In genomic region chr12:111916514-111917217, GRCm38 (mm10) we compare ENCODE assay signal across 11 mouse cellular contexts. TPM values are rescaled to one million over a fixed set of nuclear protein-coding genes. Genes with fewer than 3 reads are reported as not detected.
DNase-seq lines count a peak whose midpoint lies in the region; ATAC-seq and TF ChIP-seq lines count a peak whose summit lies in the region.
"Had no signal": no experiment of that assay in that cellular context is flagged by ENCODE, and none has a peak within 500 bp of the region (broad histone marks: within the 10 kb centered on the region; RNA-seq: fewer than 3 reads in every experiment).

No protein-coding gene starts in this region.

- H3K9ac ChIP-seq in forebrain, embryonic 14.5 days (ENCODE audit: low read length) = no peak overlapping the region
- no peak overlapping the region for H3K9ac ChIP-seq in forebrain, embryonic 16.5 days (replicated peaks; ENCODE audit: low read depth, low read length)
- peak overlapping the region; percentile 38 for H3K9ac ChIP-seq in lung, embryonic 16.5 days (ENCODE audit: low read length)
- H3K9ac ChIP-seq in intestine, postnatal 0 days (ENCODE audit: low read depth, low read length) = no peak overlapping the region

- no peak for DNase-seq in forebrain, embryonic 14.5 days (ENCODE audit: low spot score)
- DNase-seq in lung, postnatal 4 days = no peak
- DNase-seq in right cerebral cortex, postnatal 10 days (ENCODE audit: low spot score in 2 of 2) = no peak
- no peak for DNase-seq in cerebellum, postnatal 4 days (ENCODE audit: low spot score in 2 of 2)
- DNase-seq: B cell, adult 2 months had no signal

- no peaks in the 10 kb centered on the region for H3K36me3 ChIP-seq in forebrain, embryonic 14.5 days (ENCODE audit: control insufficient read depth, insufficient read depth, low read length)
- H3K36me3 ChIP-seq in forebrain, embryonic 16.5 days (ENCODE audit: control insufficient read depth, insufficient read depth) = no peaks in the 10 kb centered on the region
- H3K36me3 ChIP-seq in lung, embryonic 16.5 days (ENCODE audit: control insufficient read depth, insufficient read depth, low read length) = no peaks in the 10 kb centered on the region
- H3K36me3 ChIP-seq in intestine, postnatal 0 days (ENCODE audit: control insufficient read depth, insufficient read depth) = no peaks in the 10 kb centered on the region; the same call in 1 of the 2 replicates

- no peaks in the 10 kb centered on the region for H3K27me3 ChIP-seq in forebrain, embryonic 14.5 days (replicated peaks; ENCODE audit: control insufficient read depth, insufficient read depth, low read length)
- H3K27me3 ChIP-seq in forebrain, embryonic 16.5 days (replicated peaks; ENCODE audit: control insufficient read depth, insufficient read depth, low read length) = no peaks in the 10 kb centered on the region
- no peaks in the 10 kb centered on the region for H3K27me3 ChIP-seq in lung, embryonic 16.5 days (ENCODE audit: control insufficient read depth, insufficient read depth, low read depth, low read length)
- no peaks in the 10 kb centered on the region for H3K27me3 ChIP-seq in intestine, postnatal 0 days (replicated peaks; ENCODE audit: control insufficient read depth, insufficient read depth, low read length)

- no peak for ATAC-seq in forebrain, embryonic 14.5 days
- ATAC-seq in forebrain, embryonic 16.5 days = no peak
- ATAC-seq in lung, embryonic 16.5 days (ENCODE audit: low read depth) = peak; percentile 70
- no peak for ATAC-seq in intestine, postnatal 0 days
- 0 out of 2 replicates have a peak, but pooled peaks have one; percentile 4 for ATAC-seq in neutrophil, adult 5-6 weeks (ENCODE audit: extremely low read depth, insufficient number of reproducible peaks, low FRiP score, poor library complexity, severe bottlenecking)

- WGBS in forebrain, embryonic 14.5 days = 47% methylated on average over 12 of the region's 12 CpGs
- WGBS in forebrain, embryonic 16.5 days = 45% methylated on average over 12 of the region's 12 CpGs
- 31% methylated on average over 12 of the region's 12 CpGs for WGBS in lung, embryonic 16.5 days
- WGBS in intestine, postnatal 0 days = 60% methylated on average over 12 of the region's 12 CpGs

- no peak overlapping the region for H3K4me3 ChIP-seq in forebrain, embryonic 14.5 days (ENCODE audit: low read depth, low read length)
- H3K4me3 ChIP-seq in forebrain, embryonic 16.5 days (replicated peaks; ENCODE audit: low read length) = no peak overlapping the region
- no peak overlapping the region for H3K4me3 ChIP-seq in lung, embryonic 16.5 days (ENCODE audit: low read length)
- no peak overlapping the region for H3K4me3 ChIP-seq in intestine, postnatal 0 days (ENCODE audit: low read depth, low read length)

- no peaks in the 10 kb centered on the region for H3K4me1 ChIP-seq in forebrain, embryonic 14.5 days (ENCODE audit: control insufficient read depth, insufficient read depth, low read length)
- H3K4me1 ChIP-seq in forebrain, embryonic 16.5 days (replicated peaks; ENCODE audit: control insufficient read depth, insufficient read depth, low read length) = no peaks in the 10 kb centered on the region
- peaks cover 15% of the 10 kb centered on the region for H3K4me1 ChIP-seq in lung, embryonic 16.5 days (replicated peaks; ENCODE audit: control insufficient read depth, insufficient read depth, low read length)
- H3K4me1 ChIP-seq in intestine, postnatal 0 days (replicated peaks; ENCODE audit: control insufficient read depth, insufficient read depth, low read length) = no peaks in the 10 kb centered on the region; the same call in 1 of the 2 replicates

- no peaks in the 10 kb centered on the region for H3K9me3 ChIP-seq in forebrain, embryonic 14.5 days (replicated peaks; ENCODE audit: control insufficient read depth, low read length)
- H3K9me3 ChIP-seq in forebrain, embryonic 16.5 days (ENCODE audit: control insufficient read depth, low read length) = no peaks in the 10 kb centered on the region
- H3K9me3 ChIP-seq in lung, embryonic 16.5 days (ENCODE audit: control insufficient read depth, low read length) = no peaks in the 10 kb centered on the region
- H3K9me3 ChIP-seq in intestine, postnatal 0 days (ENCODE audit: control insufficient read depth) = no peaks in the 10 kb centered on the region

- TF ChIP-seq CTCF in intestine, postnatal 0 days (IDR thresholded peaks at IDR 0.05; ENCODE audit: low read depth) = no peak

- peak overlapping the region; percentile 21; the same call in 1 of the 2 replicates for H3K27ac ChIP-seq in forebrain, embryonic 14.5 days (ENCODE audit: low read depth, low read length)
- H3K27ac ChIP-seq in forebrain, embryonic 16.5 days (ENCODE audit: low read length) = no peak overlapping the region
- H3K27ac ChIP-seq in lung, embryonic 16.5 days (ENCODE audit: low read length) = peak overlapping the region; percentile 74
- H3K27ac ChIP-seq in intestine, postnatal 0 days (ENCODE audit: low read depth, low read length) = peak overlapping the region; percentile 1; the same call in 1 of the 2 replicates

- H3K4me2 ChIP-seq in forebrain, embryonic 14.5 days (ENCODE audit: low read length) = no peak overlapping the region
- H3K4me2 ChIP-seq in forebrain, embryonic 16.5 days (ENCODE audit: low read length) = no peak overlapping the region
- no peak overlapping the region for H3K4me2 ChIP-seq in lung, embryonic 16.5 days (ENCODE audit: low read depth, low read length)
- H3K4me2 ChIP-seq in intestine, postnatal 0 days (replicated peaks; ENCODE audit: low read depth) = no peak overlapping the region
- H3K4me2 ChIP-seq: midbrain, embryonic 11.5 days had no signal

RNA-seq across cellular contexts. Expression of gene Ppp1r13b, which starts 8.8 kb away (rescaled TPM):
- 12.5 and 20.1 TPM in 2 replicates for polyA plus RNA-seq in forebrain, embryonic 14.5 days (2014; fragmentation: Nextera tagmentation; extraction: Ambion mirVana)
- polyA plus RNA-seq in forebrain, embryonic 16.5 days (2015; fragmentation: Nextera tagmentation; extraction: Ambion mirVana) = 21.8 and 23.5 TPM in 2 replicates
- polyA plus RNA-seq in lung, embryonic 16.5 days (2015; fragmentation: Nextera tagmentation; extraction: Ambion mirVana) = 11.3 and 15.9 TPM in 2 replicates
- 13.6 and 16.7 TPM in 2 replicates for polyA plus RNA-seq in intestine, postnatal 0 days (2015; fragmentation: Nextera tagmentation; extraction: Ambion mirVana)
- 26.1 and 28.2 TPM in 2 replicates for total RNA-seq in neutrophil, adult 5-6 weeks (2017)

RNA-seq across cellular contexts. Expression of gene Atp5mpl, which starts 50.1 kb away (rescaled TPM):
- polyA plus RNA-seq in forebrain, embryonic 14.5 days (2014; fragmentation: Nextera tagmentation; extraction: Ambion mirVana) = 634 and 784 TPM in 2 replicates
- 562 and 571 TPM in 2 replicates for polyA plus RNA-seq in forebrain, embryonic 16.5 days (2015; fragmentation: Nextera tagmentation; extraction: Ambion mirVana)
- 621 and 663 TPM in 2 replicates for polyA plus RNA-seq in lung, embryonic 16.5 days (2015; fragmentation: Nextera tagmentation; extraction: Ambion mirVana)
- 1,268 and 1,348 TPM in 2 replicates for polyA plus RNA-seq in intestine, postnatal 0 days (2015; fragmentation: Nextera tagmentation; extraction: Ambion mirVana)
- 88.4 and 107 TPM in 2 replicates for total RNA-seq in neutrophil, adult 5-6 weeks (2017)

RNA-seq across cellular contexts. Expression of gene Tdrd9, which starts 54.7 kb away (rescaled TPM):
- polyA plus RNA-seq in forebrain, embryonic 14.5 days (2014; fragmentation: Nextera tagmentation; extraction: Ambion mirVana) = 0.19 and 0.31 TPM in 2 replicates
- polyA plus RNA-seq in forebrain, embryonic 16.5 days (2015; fragmentation: Nextera tagmentation; extraction: Ambion mirVana) = 0.19 and 0.44 TPM in 2 replicates
- 0.18 and 0.23 TPM in 2 replicates for polyA plus RNA-seq in lung, embryonic 16.5 days (2015; fragmentation: Nextera tagmentation; extraction: Ambion mirVana)
- polyA plus RNA-seq in intestine, postnatal 0 days (2015; fragmentation: Nextera tagmentation; extraction: Ambion mirVana) = 0.04 TPM in 1 of 2 replicates, not detected in the other
- total RNA-seq in neutrophil, adult 5-6 weeks (2017) = 0.37 TPM in 1 of 2 replicates, not detected in the other
- total RNA-seq: granulocyte monocyte progenitor cell, adult 5-6 weeks had no signal

Comparison
In these comparisons a context has a peak if more than half of its experiments do, and no peak if none do; other contexts are left out.
1. ATAC-seq: peak in lung, embryonic 16.5 days (single experiment) and neutrophil, adult 5-6 weeks (single experiment); none in forebrain, embryonic 14.5 days (single experiment), forebrain, embryonic 16.5 days (single experiment) and intestine, postnatal 0 days (single experiment).